Comparison of ENCODE assay signal across 8 mouse cellular contexts in genomic region chr16:46496889-46497685, GRCm38 (mm10). TPM values are rescaled to one million over a fixed set of nuclear protein-coding genes. Genes with fewer than 3 reads are reported as not detected.
DNase-seq lines count a peak whose midpoint lies in the region; ATAC-seq lines count a peak whose summit lies in the region.

No protein-coding gene starts in this region.

- peaks cover 10% of the 10 kb centered on the region; the same call in 1 of the 2 replicates for H3K4me1 ChIP-seq in intestine, embryonic 14.5 days (replicated peaks; ENCODE audit: control insufficient read depth, insufficient read depth, low read length)
- peaks cover 22% of the 10 kb centered on the region for H3K4me1 ChIP-seq in megakaryocyte, embryonic 14.5 days

- peak; percentile 98 for DNase-seq in adrenal gland, adult 2 months
- peak; percentile 95 for DNase-seq in embryo, embryonic 10.5 days (ENCODE audit: low spot score)
- DNase-seq in gastrocnemius, postnatal 36 days, result peak; percentile 84 to 90
- peak; percentile 97 for DNase-seq in intestine, embryonic 14.5 days (ENCODE audit: low spot score)
- DNase-seq in left cerebral cortex, adult 9 months (ENCODE audit: low spot score in 2 of 2), result peak; percentile 72 to 83
- DNase-seq in right cerebral cortex, postnatal 25 days, result peak; percentile 92
- DNase-seq in urinary bladder, postnatal 4 days (ENCODE audit: low spot score in 2 of 2), result peak; percentile 91 to 92

- no peaks in the 10 kb centered on the region for H3K9me3 ChIP-seq in intestine, embryonic 14.5 days (ENCODE audit: control insufficient read depth, low read length)
- peaks cover 3% of the 10 kb centered on the region; the same call in 1 of the 2 replicates for H3K9me3 ChIP-seq in megakaryocyte, embryonic 14.5 days

- peak; percentile 98 for ATAC-seq in intestine, embryonic 14.5 days (replicated peaks; ENCODE audit: low FRiP score, low TSS enrichment, low read depth)

- H3K27me3 ChIP-seq in intestine, embryonic 14.5 days (replicated peaks; ENCODE audit: control insufficient read depth, insufficient read depth, low read length), result no peaks in the 10 kb centered on the region
- peaks cover 50% of the 10 kb centered on the region for H3K27me3 ChIP-seq in megakaryocyte, embryonic 14.5 days (replicated peaks)

- WGBS in intestine, embryonic 14.5 days, result under 1% methylated on average over 50 of the region's 78 CpGs

- peak overlapping the region; percentile 97 for H3K4me2 ChIP-seq in intestine, embryonic 14.5 days (ENCODE audit: low read length)

- H3K36me3 ChIP-seq in intestine, embryonic 14.5 days (ENCODE audit: control insufficient read depth, insufficient read depth, low read length), result no peaks in the 10 kb centered on the region
- no peaks in the 10 kb centered on the region for H3K36me3 ChIP-seq in megakaryocyte, embryonic 14.5 days (replicated peaks; ENCODE audit: low read length)

- H3K9ac ChIP-seq in intestine, embryonic 14.5 days (ENCODE audit: low read length), result peak overlapping the region; percentile 88

- intact Hi-C loops in gastrocnemius, postnatal 36 days (cut with DNase I), result no loop called here

- peak overlapping the region; percentile 75 for H3K4me3 ChIP-seq in intestine, embryonic 14.5 days (ENCODE audit: low read depth, low read length)
- peak overlapping the region; percentile 90 for H3K4me3 ChIP-seq in megakaryocyte, embryonic 14.5 days (replicated peaks)

- peak overlapping the region; percentile 92 for H3K27ac ChIP-seq in intestine, embryonic 14.5 days (ENCODE audit: low read depth)

RNA-seq across cellular contexts. Expression of gene Nectin3, which starts 1.2 kb away (rescaled TPM):
- total RNA-seq in adrenal gland, adult 2 months (2021), result 10 to 100 TPM; 26.4 to 32.5 TPM
- polyA plus RNA-seq in adrenal gland, adult 2 months (2012; rRNA removed), result 7.7 and 10.9 TPM in 2 replicates
- 1 to 10 TPM; 2.8 to 4.1 TPM for total RNA-seq in gastrocnemius, postnatal 36 days (2021)
- 26.5 and 47.1 TPM in 2 replicates for polyA plus RNA-seq in intestine, embryonic 14.5 days (2014; fragmentation: Nextera tagmentation; extraction: Ambion mirVana)
- polyA plus RNA-seq in megakaryocyte, embryonic 14.5 days (2012; ENCODE audit: insufficient read depth, low replicate concordance), result not detected in 2 replicates

Comparison
In these comparisons a context has a peak if more than half of its experiments do, and no peak if none do; other contexts are left out.
1. Peak in every context shown above with its lines: DNase-seq, ATAC-seq, H3K4me3 ChIP-seq and H3K27ac ChIP-seq.